In the genomic region with DNA sequence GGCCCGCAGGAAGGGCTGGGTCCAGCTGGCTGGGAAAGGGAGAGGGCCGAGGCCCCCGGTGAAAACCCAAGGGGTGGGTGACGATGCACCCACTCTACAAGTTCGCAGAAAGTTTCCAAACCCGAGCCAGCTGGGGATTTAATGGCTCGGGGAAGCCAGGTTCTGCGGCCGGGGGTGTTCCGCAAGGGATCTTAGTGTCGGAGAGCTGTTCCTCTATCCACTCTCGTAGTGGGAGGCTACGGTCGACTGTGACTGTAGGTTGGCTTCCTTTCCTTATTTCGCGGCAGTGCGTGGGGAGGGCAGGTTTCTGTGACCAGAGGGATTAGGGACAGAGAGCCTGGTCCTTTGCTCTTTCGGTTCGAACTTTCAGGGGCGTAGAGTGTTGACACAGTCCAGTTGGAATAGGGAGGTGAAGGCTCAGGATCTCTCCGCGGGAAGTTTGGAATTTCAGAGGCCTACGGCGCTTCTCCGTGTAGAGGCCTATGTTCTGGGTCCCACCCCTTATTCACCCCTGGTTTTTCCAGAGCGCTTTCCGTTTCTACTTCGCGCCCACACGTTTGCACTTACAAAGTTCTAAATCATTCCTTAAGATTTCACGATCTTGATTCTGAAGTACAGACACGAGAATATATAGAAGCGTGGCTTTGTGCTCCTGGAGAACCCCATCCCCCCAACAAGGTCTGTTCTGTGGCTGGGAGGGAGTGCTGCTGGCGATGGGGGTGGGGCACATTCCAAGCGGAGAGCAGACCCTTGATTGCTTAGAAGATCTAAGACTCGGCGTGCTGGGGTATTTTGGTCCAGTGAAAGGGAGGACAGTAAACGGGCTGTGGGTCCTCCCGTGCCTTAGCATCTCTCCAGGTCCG, we compare ENCODE assay signal across 7 mouse cellular contexts. TPM values are rescaled to one million over a fixed set of nuclear protein-coding genes. Genes with fewer than 3 reads are reported as not detected.
A peak's percentile ranks its signal among the peaks of the same experiment; 100 is the strongest.
DNase-seq lines count a peak whose midpoint lies in the region; ATAC-seq and TF ChIP-seq lines count a peak whose summit lies in the region.

No protein-coding gene starts in this region.

- DNase-seq in ES-E14 (ENCODE audit: low read depth, low spot score), result no peak
- peak; percentile 80 for DNase-seq in limb, embryonic 11.5 days (ENCODE audit: low spot score)
- no peak for DNase-seq in thymus, postnatal 14 days
- no peak for DNase-seq in layer of hippocampus, postnatal 36 days

- TF ChIP-seq CTCF in ES-Bruce4 (IDR thresholded peaks at IDR 0.05; ENCODE audit: low read depth, low read length), result no peak

- H3K27ac ChIP-seq in ES-Bruce4 (ENCODE audit: insufficient read depth, low read length) (peak overlapping the region; percentile 58), ES-E14 (ENCODE audit: insufficient read depth, low read depth, low read length, poor library complexity, severe bottlenecking) (peak overlapping the region; percentile 3)
- H3K27ac ChIP-seq in forebrain, embryonic 15.5 days (replicated peaks), result no peak overlapping the region
- peak overlapping the region; percentile 90 for H3K27ac ChIP-seq in limb, embryonic 11.5 days (replicated peaks; ENCODE audit: low read depth, low read length)
- no peak overlapping the region for H3K27ac ChIP-seq in midbrain, embryonic 16.5 days (ENCODE audit: low read length)

- H3K36me3 ChIP-seq in ES-Bruce4 (ENCODE audit: control insufficient read depth, insufficient read depth, low read length, poor library complexity, severe bottlenecking), result no peaks in the 10 kb centered on the region
- H3K36me3 ChIP-seq in ES-E14 (ENCODE audit: control insufficient read depth, insufficient read depth, low read length, poor library complexity, severe bottlenecking), result no peaks in the 10 kb centered on the region; the same call in 1 of the 2 replicates
- no peaks in the 10 kb centered on the region for H3K36me3 ChIP-seq in forebrain, embryonic 15.5 days
- no peaks in the 10 kb centered on the region for H3K36me3 ChIP-seq in limb, embryonic 11.5 days (ENCODE audit: control insufficient read depth, insufficient read depth, low read length)
- no peaks in the 10 kb centered on the region for H3K36me3 ChIP-seq in midbrain, embryonic 16.5 days (ENCODE audit: control insufficient read depth, insufficient read depth, low read length)

- 2% methylated on average over 40 of the region's 40 CpGs for WGBS in forebrain, embryonic 15.5 days
- under 1% methylated on average over 40 of the region's 40 CpGs for WGBS in limb, embryonic 11.5 days
- 2% methylated on average over 40 of the region's 40 CpGs for WGBS in midbrain, embryonic 16.5 days

- in situ Hi-C loops in ES-E14 (cut with MboI; ENCODE audit: low sequenced_read_pairs in 2 of 2, unreplicated experiment in 2 of 2), result no loop called here

- H3K27me3 ChIP-seq in ES-Bruce4 (ENCODE audit: control insufficient read depth, insufficient read depth, low read length, poor library complexity, severe bottlenecking), result no peaks in the 10 kb centered on the region
- peaks cover 47% of the 10 kb centered on the region for H3K27me3 ChIP-seq in forebrain, embryonic 15.5 days
- H3K27me3 ChIP-seq in limb, embryonic 11.5 days (ENCODE audit: control insufficient read depth, insufficient read depth, low read length), result no peaks in the 10 kb centered on the region
- peaks cover 44% of the 10 kb centered on the region for H3K27me3 ChIP-seq in midbrain, embryonic 16.5 days (ENCODE audit: control insufficient read depth, insufficient read depth, low read depth, low read length)

- TF ChIP-seq EP300 in ES-Bruce4 (IDR thresholded peaks at IDR 0.05; ENCODE audit: insufficient read depth, low read depth, low read length), result peak; percentile 77; the same call in 1 of the 2 replicates

- H3K4me3 ChIP-seq in ES-Bruce4 (ENCODE audit: low read depth, low read length), result peak overlapping the region; percentile 82
- peak overlapping the region; percentile 67 to 73 for H3K4me3 ChIP-seq in ES-E14 (ENCODE audit: insufficient read depth in 1 of 2, low read depth in 1 of 2, low read length in 2 of 2, poor library complexity in 1 of 2, severe bottlenecking in 1 of 2)
- H3K4me3 ChIP-seq in forebrain, embryonic 15.5 days, result peak overlapping the region; percentile 67
- peak overlapping the region; percentile 90 for H3K4me3 ChIP-seq in limb, embryonic 11.5 days (ENCODE audit: low read depth, low read length)
- H3K4me3 ChIP-seq in midbrain, embryonic 16.5 days (ENCODE audit: low read depth, low read length), result peak overlapping the region; percentile 60

- H3K4me1 ChIP-seq in ES-Bruce4 (ENCODE audit: control insufficient read depth, insufficient read depth, low read length) (peaks cover 3% of the 10 kb centered on the region), ES-E14 (ENCODE audit: control insufficient read depth in 2 of 2, insufficient read depth in 2 of 2, low read length in 2 of 2, poor library complexity in 1 of 2) (peaks cover 6 to 17% of the 10 kb centered on the region in 2 experiments; a peak in 3 of 4 replicates)
- H3K4me1 ChIP-seq in forebrain, embryonic 15.5 days, result peaks cover 28% of the 10 kb centered on the region
- peaks cover 21% of the 10 kb centered on the region for H3K4me1 ChIP-seq in limb, embryonic 11.5 days (ENCODE audit: control insufficient read depth, insufficient read depth, low read length)
- H3K4me1 ChIP-seq in midbrain, embryonic 16.5 days (ENCODE audit: control insufficient read depth, insufficient read depth, low read length), result peaks cover 18% of the 10 kb centered on the region

- ATAC-seq in forebrain, embryonic 15.5 days (replicated peaks), result no peak
- no peak for ATAC-seq in limb, embryonic 11.5 days (ENCODE audit: insufficient number of reproducible peaks, low FRiP score, low TSS enrichment, low read depth)
- ATAC-seq in midbrain, embryonic 16.5 days, result no peak

- H3K9ac ChIP-seq in ES-Bruce4 (ENCODE audit: low read depth, poor library complexity, severe bottlenecking) (peak overlapping the region; percentile 71), ES-E14 (ENCODE audit: insufficient read depth, low read depth, low read length, poor library complexity, severe bottlenecking) (peak overlapping the region; percentile 73)
- H3K9ac ChIP-seq in forebrain, embryonic 15.5 days (replicated peaks), result peak overlapping the region; percentile 52
- H3K9ac ChIP-seq in limb, embryonic 11.5 days (ENCODE audit: low read length), result peak overlapping the region; percentile 90
- peak overlapping the region; percentile 66 for H3K9ac ChIP-seq in midbrain, embryonic 16.5 days (ENCODE audit: low read depth, low read length)

- H3K4me2 ChIP-seq in forebrain, embryonic 15.5 days (replicated peaks), result peak overlapping the region; percentile 94
- peak overlapping the region; percentile 99 for H3K4me2 ChIP-seq in limb, embryonic 11.5 days (ENCODE audit: low read depth, severe bottlenecking)
- peak overlapping the region; percentile 73 for H3K4me2 ChIP-seq in midbrain, embryonic 16.5 days (ENCODE audit: low read length)

- H3K9me3 ChIP-seq in ES-Bruce4 (replicated peaks; ENCODE audit: control insufficient read depth, insufficient read depth, low read length, poor library complexity, severe bottlenecking) (no peaks in the 10 kb centered on the region), ES-E14 (ENCODE audit: control insufficient read depth, insufficient read depth, low read depth, low read length) (no peaks in the 10 kb centered on the region)
- no peaks in the 10 kb centered on the region for H3K9me3 ChIP-seq in forebrain, embryonic 15.5 days
- H3K9me3 ChIP-seq in limb, embryonic 11.5 days (ENCODE audit: control insufficient read depth, low read length), result no peaks in the 10 kb centered on the region
- H3K9me3 ChIP-seq in midbrain, embryonic 16.5 days (replicated peaks; ENCODE audit: control insufficient read depth, low read length, poor library complexity, severe bottlenecking), result no peaks in the 10 kb centered on the region

- TF ChIP-seq POLR2A in ES-Bruce4 (IDR thresholded peaks at IDR 0.05; ENCODE audit: insufficient read depth, low read length), result no peak

TF ChIP-seq in ES-E14, 5 proteins besides CTCF, POLR2A, EP300 and RAD21:
- TF ChIP-seq ZNF384 (IDR thresholded peaks at IDR 0.05; ENCODE audit: low read depth, low read length) (no peak), CHD2 (IDR thresholded peaks at IDR 0.05; ENCODE audit: low read depth, low read length) (0 out of 2 replicates have a peak, but pooled peaks have one; percentile 11), MAFK (IDR thresholded peaks at IDR 0.05; ENCODE audit: insufficient read depth, low read depth, low read length) (no peak)

RNA-seq across cellular contexts. Expression of gene Gprc5c, which starts 1.6 kb away (rescaled TPM):
- polyA plus RNA-seq in ES-Bruce4 (2011; ENCODE audit: insufficient read depth, insufficient read length, low read depth, missing spikeins), result 48.8 and 57.0 TPM in 2 replicates
- 35.9 and 36.5 TPM in 2 replicates for total RNA-seq in ES-E14 (2012; rRNA removed)
- 6.0 and 6.2 TPM in 2 replicates for polyA plus RNA-seq in forebrain, embryonic 15.5 days (2015; fragmentation: Nextera tagmentation; extraction: Ambion mirVana)
- polyA plus RNA-seq in limb, embryonic 11.5 days (2014; fragmentation: Nextera tagmentation; extraction: Ambion mirVana), result 38.8 and 41.1 TPM in 2 replicates
- 5.4 and 7.4 TPM in 2 replicates for polyA plus RNA-seq in midbrain, embryonic 16.5 days (2015; fragmentation: Nextera tagmentation; extraction: Ambion mirVana)
- total RNA-seq in layer of hippocampus, postnatal 36 days (2021), result 1 to 10 TPM; 3.6 to 5.1 TPM

RNA-seq across cellular contexts. Expression of gene Cd300a, which starts 37.3 kb away (rescaled TPM):
- 0.78 and 2.3 TPM in 2 replicates for polyA plus RNA-seq in ES-Bruce4 (2011; ENCODE audit: insufficient read depth, insufficient read length, low read depth, missing spikeins)
- total RNA-seq in ES-E14 (2012; rRNA removed), result 0.22 and 0.58 TPM in 2 replicates
- polyA plus RNA-seq in forebrain, embryonic 15.5 days (2015; fragmentation: Nextera tagmentation; extraction: Ambion mirVana), result 0.46 and 0.88 TPM in 2 replicates
- polyA plus RNA-seq in limb, embryonic 11.5 days (2014; fragmentation: Nextera tagmentation; extraction: Ambion mirVana), result 0.45 and 0.61 TPM in 2 replicates
- 1.2 and 1.3 TPM in 2 replicates for polyA plus RNA-seq in midbrain, embryonic 16.5 days (2015; fragmentation: Nextera tagmentation; extraction: Ambion mirVana)
- total RNA-seq in layer of hippocampus, postnatal 36 days (2021), result under 1 TPM; 0.40 to 0.56 TPM

RNA-seq across cellular contexts. Expression of gene Gpr142, which starts 53.8 kb away (rescaled TPM):
- polyA plus RNA-seq in ES-Bruce4 (2011; ENCODE audit: insufficient read depth, insufficient read length, low read depth, missing spikeins), result not detected in 2 replicates
- 0.27 TPM in 1 of 2 replicates, not detected in the other for total RNA-seq in ES-E14 (2012; rRNA removed)
- not detected in 2 replicates for polyA plus RNA-seq in forebrain, embryonic 15.5 days (2015; fragmentation: Nextera tagmentation; extraction: Ambion mirVana)
- polyA plus RNA-seq in limb, embryonic 11.5 days (2014; fragmentation: Nextera tagmentation; extraction: Ambion mirVana), result 0.13 TPM in 1 of 2 replicates, not detected in the other
- polyA plus RNA-seq in midbrain, embryonic 16.5 days (2015; fragmentation: Nextera tagmentation; extraction: Ambion mirVana), result not detected in 2 replicates
- total RNA-seq in layer of hippocampus, postnatal 36 days (2021), result not detected

RNA-seq across cellular contexts. Expression of gene Btbd17, which starts 56.8 kb away (rescaled TPM):
- polyA plus RNA-seq in ES-Bruce4 (2011; ENCODE audit: insufficient read depth, insufficient read length, low read depth, missing spikeins), result 0.93 TPM in 1 of 2 replicates, not detected in the other
- total RNA-seq in ES-E14 (2012; rRNA removed), result 1.6 and 1.7 TPM in 2 replicates
- 26.4 and 29.7 TPM in 2 replicates for polyA plus RNA-seq in forebrain, embryonic 15.5 days (2015; fragmentation: Nextera tagmentation; extraction: Ambion mirVana)
- polyA plus RNA-seq in limb, embryonic 11.5 days (2014; fragmentation: Nextera tagmentation; extraction: Ambion mirVana), result 0.09 and 0.65 TPM in 2 replicates
- 19.6 and 20.6 TPM in 2 replicates for polyA plus RNA-seq in midbrain, embryonic 16.5 days (2015; fragmentation: Nextera tagmentation; extraction: Ambion mirVana)
- 10 to 100 TPM; 24.1 to 24.6 TPM for total RNA-seq in layer of hippocampus, postnatal 36 days (2021)

Comparison
In these comparisons a context has a peak if more than half of its experiments do, and no peak if none do; other contexts are left out.
1. H3K27ac ChIP-seq: peak in ES-Bruce4 (single experiment), ES-E14 (single experiment) and limb, embryonic 11.5 days (single experiment); none in forebrain, embryonic 15.5 days (single experiment) and midbrain, embryonic 16.5 days (single experiment).
2. Peak in every context shown above with its lines, with median percentiles within 50 percentile points of each other: H3K4me3 ChIP-seq, H3K9ac ChIP-seq and H3K4me2 ChIP-seq.